Mouse (Mus musculus) mouse trophoblast stem cell (cell line): ENCODE measurements around the gene Slc25a31.

ENCODE experiments used
- in situ Hi-C, 2 experiments: fragments of 300-500 bp; cut with MseI, MboI; formaldehyde crosslinking; loops; 2 replicates in 1 of 2; 3 replicates in 1 of 2; pipeline ENCODE4 v1.15.1; 2025

The Slc25a31 gene

GRCm38 (mm10) chr3:40719022-40719421 is 10.4 kb downstream of the Slc25a31 start:
- in situ Hi-C loops, result no loop called here

- in situ Hi-C loops, result no loop called here
Measured at GRCm38 (mm10) chr3:40738381-40738912, 29.8 kb downstream of the Slc25a31 start.

DNA sequence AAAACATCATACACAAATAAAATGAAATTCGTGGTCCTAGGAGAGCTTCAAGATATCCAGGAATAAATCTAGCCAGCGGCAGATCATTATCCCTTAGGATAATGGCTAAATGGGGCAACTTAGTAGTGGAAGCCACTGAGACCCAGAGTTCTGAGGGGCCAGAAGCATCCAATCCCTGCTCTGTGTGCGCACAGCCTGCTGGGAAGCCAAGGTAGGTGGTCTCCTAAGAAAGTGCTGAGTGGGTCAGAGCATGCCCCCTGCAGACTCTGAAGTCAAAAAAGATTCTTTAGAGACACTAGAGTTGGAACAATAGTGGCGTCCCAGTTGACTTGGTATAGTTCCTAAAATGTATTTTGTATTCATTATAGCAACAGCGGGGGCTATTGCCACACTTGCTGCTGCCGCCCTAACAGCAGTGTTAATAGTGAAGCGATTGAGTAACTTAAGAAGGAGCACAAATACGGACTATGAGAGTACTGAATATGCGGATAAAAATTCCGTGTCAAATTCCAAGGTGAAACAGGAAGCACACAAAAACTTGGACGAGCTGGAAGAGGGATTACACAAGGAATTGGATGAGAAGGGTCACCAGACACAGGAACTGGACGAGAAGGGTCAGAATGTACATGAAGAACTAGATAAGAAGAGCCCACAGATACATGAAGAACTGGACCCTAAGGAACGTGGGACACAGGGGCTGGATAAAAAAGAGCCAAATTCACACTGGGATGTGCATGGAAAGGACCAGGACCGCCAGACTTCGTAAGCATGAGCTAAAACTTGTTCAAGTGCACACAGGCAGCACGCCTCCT is 35.6 kb downstream of the Slc25a31 start, which contains the start of gene Hspa4l:
Hspa4l (plus strand) TSS at position 472 of the 812 bp plus-strand sequence.
- in situ Hi-C loops, result no loop called here

DNA sequence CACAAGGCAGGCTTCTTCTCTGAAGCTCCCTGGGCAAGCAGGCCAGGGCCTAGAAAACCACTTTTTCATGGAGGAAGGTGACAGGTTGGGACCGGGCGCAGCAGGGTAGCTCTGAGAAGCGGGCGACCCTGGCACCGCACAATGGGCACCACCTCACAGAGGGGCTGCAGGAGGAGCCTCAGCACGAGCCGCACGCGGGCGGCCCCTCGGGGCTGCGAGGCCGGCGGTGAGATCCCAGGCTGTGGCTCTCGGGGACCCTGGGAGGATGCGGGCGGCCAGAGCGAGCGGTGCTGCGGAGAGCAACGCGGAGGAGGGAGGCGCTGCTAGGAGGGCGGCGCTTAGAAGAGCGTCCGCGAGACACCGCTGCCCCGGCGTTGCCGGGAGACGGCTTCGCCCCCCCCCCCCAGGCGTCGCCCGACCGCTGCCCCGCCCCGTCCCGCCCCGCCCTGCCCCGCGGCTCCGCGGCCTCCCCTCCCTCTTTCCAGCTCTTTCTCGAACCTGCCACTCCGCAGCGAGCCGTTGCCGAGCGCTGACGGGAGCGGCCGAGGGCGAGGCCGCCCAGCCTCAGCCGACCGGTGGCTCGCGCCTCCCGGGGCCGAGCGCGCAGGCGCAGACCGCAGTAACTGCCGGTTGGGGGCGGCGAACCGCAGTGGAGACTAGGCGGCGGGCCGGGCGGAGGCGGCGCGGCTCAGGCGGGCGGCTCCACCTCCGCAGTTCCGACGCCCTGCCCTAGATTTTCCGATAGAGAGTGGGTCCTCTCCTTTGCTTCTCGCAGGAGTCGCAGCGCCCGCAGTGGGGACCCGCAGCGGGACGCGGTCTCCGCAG is 36.4 kb downstream of the Slc25a31 start:
- in situ Hi-C loops, result no loop called here

GRCm38 (mm10) chr3:40745661-40746547 is 37.2 kb downstream of the Slc25a31 start:
- in situ Hi-C loops, result no loop called here

DNA sequence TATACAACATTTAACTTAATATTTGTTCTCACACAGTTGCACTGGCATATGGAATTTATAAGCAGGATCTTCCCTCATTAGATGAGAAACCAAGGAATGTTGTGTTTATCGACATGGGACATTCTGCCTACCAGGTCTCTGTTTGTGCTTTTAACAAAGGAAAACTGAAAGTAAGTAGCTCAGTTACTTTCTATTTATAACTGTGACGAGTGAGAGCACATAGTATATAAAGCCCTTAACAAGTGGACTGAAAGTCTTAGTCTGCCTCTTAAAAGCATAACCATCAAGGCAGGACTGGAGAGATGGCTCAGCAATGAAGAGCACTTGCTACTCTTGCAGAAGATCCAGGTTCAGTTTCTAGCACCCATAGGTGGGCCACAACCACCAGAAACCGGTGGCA is 52.1 kb downstream of the Slc25a31 start:
- in situ Hi-C loops, result no loop called here

DNA sequence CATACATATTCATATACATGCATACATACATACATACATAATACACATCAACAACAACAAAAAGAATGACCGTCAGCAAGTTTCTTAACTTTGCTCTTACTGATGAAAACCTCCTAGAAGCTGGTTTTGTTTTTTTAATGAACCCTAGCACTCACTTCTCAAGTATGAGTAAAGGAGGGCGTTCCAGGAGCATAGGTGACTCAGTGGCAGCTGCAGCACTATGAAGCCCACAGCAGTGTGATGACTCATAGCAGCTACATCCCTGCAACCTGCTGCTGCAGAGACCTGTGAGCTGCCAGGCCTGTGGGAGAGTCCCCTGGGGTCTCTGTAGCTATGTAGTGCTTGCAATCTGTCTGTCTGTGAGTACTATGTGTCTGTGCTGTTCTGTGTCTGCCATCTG is 52.7 kb downstream of the Slc25a31 start:
- in situ Hi-C loops, result no loop called here
